Mouse (Mus musculus): Measurements from ENCODE around the gene Shox2. TPM values are rescaled to one million over a fixed set of nuclear protein-coding genes. Genes with fewer than 3 reads are reported as not detected.

Gene Shox2
- polyA plus RNA-seq, 1 experiment from 2014 or later = 0.23 TPM

GRCm38 (mm10) chr3:66967508-66967907, 14.1 kb downstream of the Shox2 start:
- Histone ChIP-seq H3K27ac (ENCODE audit: low read depth, low read length) (no peak overlapping the region), H3K4me1 (replicated peaks; ENCODE audit: control insufficient read depth, insufficient read depth, low read length) (no peaks in the 10 kb centered on the region), H3K9ac (ENCODE audit: low read depth, low read length) (no peak overlapping the region), H3K4me3 (ENCODE audit: low read depth, low read length) (no peak overlapping the region), H3K36me3 (ENCODE audit: control insufficient read depth, insufficient read depth) (no peaks in the 10 kb centered on the region), H3K27me3 (replicated peaks; ENCODE audit: control insufficient read depth, insufficient read depth, low read length) (peaks cover 48% of the 10 kb centered on the region), H3K9me3 (ENCODE audit: control insufficient read depth) (no peaks in the 10 kb centered on the region), H3K4me2 (replicated peaks; ENCODE audit: low read depth) (no peak overlapping the region)
- ATAC-seq = no peak
- TF ChIP-seq CTCF (IDR thresholded peaks at IDR 0.05; ENCODE audit: low read depth) = no peak
- 78% methylated on average over 4 of the region's 4 CpGs for WGBS

- H3K27me3 ChIP-seq (replicated peaks; ENCODE audit: control insufficient read depth, insufficient read depth, low read length) = peaks cover 21% of the 10 kb centered on the region
- ATAC-seq = no peak
- H3K4me2 ChIP-seq (replicated peaks; ENCODE audit: low read depth) = no peak overlapping the region
- TF ChIP-seq CTCF (IDR thresholded peaks at IDR 0.05; ENCODE audit: low read depth) = no peak
- no peak overlapping the region for H3K4me3 ChIP-seq (ENCODE audit: low read depth, low read length)
- no peaks in the 10 kb centered on the region for H3K4me1 ChIP-seq (replicated peaks; ENCODE audit: control insufficient read depth, insufficient read depth, low read length)
- no peaks in the 10 kb centered on the region for H3K36me3 ChIP-seq (ENCODE audit: control insufficient read depth, insufficient read depth)
- H3K27ac ChIP-seq (ENCODE audit: low read depth, low read length) = no peak overlapping the region
- WGBS = 34% methylated on average over 3 of the region's 3 CpGs
- no peak overlapping the region for H3K9ac ChIP-seq (ENCODE audit: low read depth, low read length)
- no peaks in the 10 kb centered on the region for H3K9me3 ChIP-seq (ENCODE audit: control insufficient read depth)
Measured at GRCm38 (mm10) chr3:66964884-66965283, 16.7 kb downstream of the Shox2 start.

DNA sequence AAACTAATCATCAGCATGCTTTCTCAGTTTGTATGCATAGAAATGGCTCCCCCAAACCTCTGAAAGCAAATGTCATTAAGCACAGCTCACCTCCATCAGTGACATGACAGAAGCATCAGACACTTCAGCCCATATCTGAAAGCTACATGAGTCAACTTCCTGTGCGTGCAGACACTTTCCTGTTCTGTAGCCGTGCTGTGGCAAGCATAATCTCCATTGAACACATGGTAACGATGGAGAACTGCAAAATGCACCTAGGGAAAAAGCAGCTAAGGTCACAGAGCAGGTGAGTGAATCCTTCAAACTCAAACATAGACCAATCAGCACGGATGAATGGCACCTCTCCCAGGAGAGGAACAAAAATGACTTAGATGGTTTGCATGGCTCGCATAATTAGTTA, 21.6 kb downstream of the Shox2 start:
- Histone ChIP-seq H3K9ac (ENCODE audit: low read depth, low read length) (no peak overlapping the region), H3K27me3 (replicated peaks; ENCODE audit: control insufficient read depth, insufficient read depth, low read length) (no peaks in the 10 kb centered on the region; the same call in 1 of the 2 replicates), H3K4me1 (replicated peaks; ENCODE audit: control insufficient read depth, insufficient read depth, low read length) (no peaks in the 10 kb centered on the region), H3K9me3 (ENCODE audit: control insufficient read depth) (no peaks in the 10 kb centered on the region), H3K4me2 (replicated peaks; ENCODE audit: low read depth) (no peak overlapping the region), H3K36me3 (ENCODE audit: control insufficient read depth, insufficient read depth) (no peaks in the 10 kb centered on the region), H3K4me3 (ENCODE audit: low read depth, low read length) (no peak overlapping the region), H3K27ac (ENCODE audit: low read depth, low read length) (no peak overlapping the region)
- TF ChIP-seq CTCF (IDR thresholded peaks at IDR 0.05; ENCODE audit: low read depth) = no peak
- 62% methylated on average over 5 of the region's 5 CpGs for WGBS
- no peak for ATAC-seq

DNA sequence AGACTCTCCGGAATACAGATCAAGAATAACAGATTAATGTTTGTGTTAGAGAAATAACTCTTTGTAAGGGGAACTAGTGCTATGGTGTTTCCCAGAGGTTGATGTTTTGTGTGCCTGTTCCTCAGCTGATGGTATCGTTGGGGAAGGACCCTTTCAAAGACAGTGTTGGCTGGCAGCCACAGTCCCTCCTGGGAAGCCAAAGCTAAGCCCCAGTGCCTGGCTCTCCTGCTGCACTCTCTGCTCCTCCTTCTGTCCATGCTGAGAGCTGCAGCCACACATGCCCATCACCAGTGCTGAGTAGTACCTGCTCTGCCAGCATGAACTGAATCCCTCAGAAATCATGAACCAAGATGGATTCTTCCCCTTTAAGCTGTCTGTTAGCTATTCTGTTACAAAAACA, 26.4 kb downstream of the Shox2 start:
- H3K9me3 ChIP-seq (ENCODE audit: control insufficient read depth) = no peaks in the 10 kb centered on the region
- TF ChIP-seq CTCF (IDR thresholded peaks at IDR 0.05; ENCODE audit: low read depth) = peak; percentile 24; the same call in 1 of the 2 replicates
- H3K4me1 ChIP-seq (replicated peaks; ENCODE audit: control insufficient read depth, insufficient read depth, low read length) = no peaks in the 10 kb centered on the region
- H3K27me3 ChIP-seq (replicated peaks; ENCODE audit: control insufficient read depth, insufficient read depth, low read length) = no peaks in the 10 kb centered on the region
- H3K4me2 ChIP-seq (replicated peaks; ENCODE audit: low read depth) = no peak overlapping the region
- no peaks in the 10 kb centered on the region for H3K36me3 ChIP-seq (ENCODE audit: control insufficient read depth, insufficient read depth)
- ATAC-seq = no peak
- H3K4me3 ChIP-seq (ENCODE audit: low read depth, low read length) = no peak overlapping the region
- no peak overlapping the region for H3K9ac ChIP-seq (ENCODE audit: low read depth, low read length)
- H3K27ac ChIP-seq (ENCODE audit: low read depth, low read length) = no peak overlapping the region
- WGBS = 62% methylated on average over 2 of the region's 2 CpGs

GRCm38 (mm10) chr3:66939675-66940074, 41.9 kb downstream of the Shox2 start:
- Histone ChIP-seq H3K36me3 (ENCODE audit: control insufficient read depth, insufficient read depth) (no peaks in the 10 kb centered on the region), H3K4me1 (replicated peaks; ENCODE audit: control insufficient read depth, insufficient read depth, low read length) (no peaks in the 10 kb centered on the region), H3K9ac (ENCODE audit: low read depth, low read length) (no peak overlapping the region; the same call in 1 of the 2 replicates), H3K27me3 (replicated peaks; ENCODE audit: control insufficient read depth, insufficient read depth, low read length) (no peaks in the 10 kb centered on the region), H3K9me3 (ENCODE audit: control insufficient read depth) (no peaks in the 10 kb centered on the region), H3K4me3 (ENCODE audit: low read depth, low read length) (no peak overlapping the region), H3K4me2 (replicated peaks; ENCODE audit: low read depth) (no peak overlapping the region), H3K27ac (ENCODE audit: low read depth, low read length) (no peak overlapping the region)
- no peak for ATAC-seq
- WGBS = 72% methylated on average over 10 of the region's 10 CpGs
- no peak for TF ChIP-seq CTCF (IDR thresholded peaks at IDR 0.05; ENCODE audit: low read depth)

DNA sequence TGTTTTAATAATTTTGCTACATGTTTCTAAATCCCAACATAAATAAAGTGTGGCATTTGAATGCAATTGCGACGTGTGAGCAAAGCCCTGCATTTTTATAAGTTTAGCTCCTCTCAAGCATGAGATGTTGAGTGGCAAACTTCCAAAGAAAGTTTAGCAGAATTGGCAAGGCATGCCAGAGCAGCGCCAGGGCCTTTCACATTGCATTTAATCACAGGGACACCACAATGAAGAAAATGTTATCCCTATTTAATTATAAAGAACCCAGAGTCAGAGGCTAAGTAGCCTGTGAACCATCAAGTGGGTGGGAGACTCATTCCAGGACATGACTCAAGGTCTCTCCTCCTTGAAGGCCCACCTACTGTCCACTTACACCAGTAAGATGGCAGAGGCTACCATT, 59.1 kb downstream of the Shox2 start:
- H3K4me3 ChIP-seq (ENCODE audit: low read depth, low read length) = no peak overlapping the region
- H3K9me3 ChIP-seq (ENCODE audit: control insufficient read depth) = no peaks in the 10 kb centered on the region
- no peak for TF ChIP-seq CTCF (IDR thresholded peaks at IDR 0.05; ENCODE audit: low read depth)
- H3K4me2 ChIP-seq (replicated peaks; ENCODE audit: low read depth) = no peak overlapping the region
- H3K9ac ChIP-seq (ENCODE audit: low read depth, low read length) = no peak overlapping the region
- no peak overlapping the region for H3K27ac ChIP-seq (ENCODE audit: low read depth, low read length)
- no peaks in the 10 kb centered on the region for H3K36me3 ChIP-seq (ENCODE audit: control insufficient read depth, insufficient read depth)
- H3K4me1 ChIP-seq (replicated peaks; ENCODE audit: control insufficient read depth, insufficient read depth, low read length) = no peaks in the 10 kb centered on the region
- WGBS = 77% methylated on average over 3 of the region's 3 CpGs
- no peaks in the 10 kb centered on the region for H3K27me3 ChIP-seq (replicated peaks; ENCODE audit: control insufficient read depth, insufficient read depth, low read length)
- no peak for ATAC-seq

Other genes with a start within 250 kb of the Shox2 start
- 15.4 and 16.8 TPM in 2 replicates for gene Rsrc1, start 381 bp downstream of the Shox2 start, polyA plus RNA-seq (2015; fragmentation: Nextera tagmentation; extraction: Ambion mirVana)